Mouse (Mus musculus) MEL (cell line): ENCODE data around the gene Cntn2. TPM values are rescaled to one million over a fixed set of nuclear protein-coding genes. Genes with fewer than 3 reads are reported as not detected.

Source experiments
- DNase-seq: peaks from one replicate; pipeline ENCODE4 v3.0.0; 2011; ENCODE audit warnings: low read depth, low spot score
- H3K27ac ChIP-seq: 2 replicates; pipeline ENCODE4 v1.5.1; 2012; ENCODE audit warnings: low read depth, mild to moderate bottlenecking, control low read depth, low read length, moderate library complexity; ENCODE audit not compliant: control insufficient read depth
- H3K27me3 ChIP-seq, 2 experiments: fragments of 150-350 bp in 1 of 2; sonication (generic) in 1 of 2; 2 replicates each; pipeline ENCODE4 v1.6.1; 2012; ENCODE audit warnings: low read length in 2 of 2, mild to moderate bottlenecking in 2 of 2, improper control_type of control experiment in 1 of 2, moderate library complexity in 1 of 2; ENCODE audit not compliant: insufficient read depth in 2 of 2, control insufficient read depth in 1 of 2
- H3K36me3 ChIP-seq, 2 experiments: 2 replicates each; pipeline ENCODE4 v1.6.1; 2012 to 2014; ENCODE audit warnings: low read length in 2 of 2, improper control_type of control experiment in 1 of 2, inconsistent platforms in 1 of 2, mild to moderate bottlenecking in 1 of 2; ENCODE audit not compliant: insufficient read depth in 2 of 2, control insufficient read depth in 1 of 2
- H3K4me1 ChIP-seq, 2 experiments: fragments of 150-350 bp in 1 of 2; sonication (generic) in 1 of 2; 2 replicates each; pipeline ENCODE4 v1.6.1; 2012; ENCODE audit warnings: low read length in 2 of 2, improper control_type of control experiment in 1 of 2, mild to moderate bottlenecking in 1 of 2; ENCODE audit not compliant: insufficient read depth in 2 of 2, control insufficient read depth in 1 of 2
- H3K4me3 ChIP-seq, 2 experiments: fragments of 150-350 bp in 1 of 2; sonication (generic) in 1 of 2; 2 replicates each; pipeline ENCODE4 v1.5.1; 2012; ENCODE audit warnings: low read depth in 2 of 2, low read length in 2 of 2, mild to moderate bottlenecking in 2 of 2, moderate library complexity in 2 of 2, control low read depth in 1 of 2, improper control_type of control experiment in 1 of 2; ENCODE audit not compliant: control insufficient read depth in 1 of 2, insufficient read depth in 1 of 2
- H3K79me2 ChIP-seq: 2 replicates; pipeline ENCODE4 v1.6.1; 2012; ENCODE audit warnings: mild to moderate bottlenecking, low read length, moderate library complexity; ENCODE audit not compliant: control insufficient read depth, poor library complexity, insufficient read depth
- H3K9ac ChIP-seq: 2 replicates; pipeline ENCODE4 v1.6.1; 2012; ENCODE audit warnings: low read depth, mild to moderate bottlenecking, control low read depth, low read length, moderate library complexity; ENCODE audit not compliant: control insufficient read depth, poor library complexity, severe bottlenecking
- H3K9me3 ChIP-seq: fragments of 150-350 bp; sonication (generic); replicated peaks from 2 replicates; pipeline ENCODE4 v1.6.1; 2012; ENCODE audit warnings: mild to moderate bottlenecking, low read length, improper control_type of control experiment, moderate library complexity; ENCODE audit not compliant: insufficient read depth
- CHD2 ChIP-seq: IDR thresholded peaks from 2 replicates; pipeline ENCODE4 v1.6.1; 2011; ENCODE audit warnings: low read length, improper control_type of control experiment
- E2F4 ChIP-seq: IDR thresholded peaks from 2 replicates; pipeline ENCODE4 v1.6.1; 2011; ENCODE audit warnings: low read depth, low read length, improper control_type of control experiment, borderline replicate concordance
- ELF1 ChIP-seq: IDR thresholded peaks from 2 replicates; pipeline ENCODE4 v1.6.1; 2014; ENCODE audit warnings: low read depth, mild to moderate bottlenecking, inconsistent platforms, low read length, improper control_type of control experiment, moderate library complexity
- EP300 ChIP-seq, 2 experiments: IDR thresholded peaks; 2 replicates each; pipeline ENCODE4 v1.6.1; 2011; ENCODE audit warnings: improper control_type of control experiment in 2 of 2, low read length in 2 of 2, low read depth in 1 of 2, mild to moderate bottlenecking in 1 of 2
- ETS1 ChIP-seq: IDR thresholded peaks from 2 replicates; pipeline ENCODE4 v1.6.1; 2012; ENCODE audit warnings: low read depth, mild to moderate bottlenecking, inconsistent platforms, low read length, improper control_type of control experiment, moderate library complexity
- GATA1 ChIP-seq: IDR thresholded peaks from 2 replicates; pipeline ENCODE4 v1.6.1; 2011; ENCODE audit warnings: low read depth, low read length, improper control_type of control experiment
- JUND ChIP-seq: IDR thresholded peaks from 2 replicates; pipeline ENCODE4 v1.6.1; 2011; ENCODE audit warnings: low read depth, mild to moderate bottlenecking, improper control_type of control experiment, low read length
- KAT2A ChIP-seq: conservative IDR thresholded peaks from 2 replicates; pipeline ENCODE4 v1.6.1; 2012; ENCODE audit warnings: low read depth, low read length, improper control_type of control experiment, inconsistent platforms
- MAZ ChIP-seq: IDR thresholded peaks from 2 replicates; pipeline ENCODE4 v1.6.1; 2012; ENCODE audit warnings: low read depth, mild to moderate bottlenecking, inconsistent platforms, low read length, improper control_type of control experiment
- MEF2A ChIP-seq: IDR thresholded peaks from 2 replicates; pipeline ENCODE4 v1.6.1; 2014; ENCODE audit warnings: low read depth, mild to moderate bottlenecking, inconsistent platforms, low read length, improper control_type of control experiment; ENCODE audit not compliant: poor library complexity, insufficient replicate concordance, severe bottlenecking; ENCODE audit errors: extremely low read depth
- MXI1 ChIP-seq: IDR thresholded peaks from 2 replicates; pipeline ENCODE4 v1.6.1; 2011; ENCODE audit warnings: mild to moderate bottlenecking, low read depth, low read length, improper control_type of control experiment
- MYB ChIP-seq: IDR thresholded peaks from 2 replicates; pipeline ENCODE4 v1.6.1; 2011; ENCODE audit warnings: mild to moderate bottlenecking, low read depth, low read length, improper control_type of control experiment
- MYC ChIP-seq: IDR thresholded peaks from 2 replicates; pipeline ENCODE4 v1.6.1; 2011; ENCODE audit warnings: low read depth, mild to moderate bottlenecking, low read length, improper control_type of control experiment, moderate library complexity
- NRF1 ChIP-seq: IDR thresholded peaks from 2 replicates; pipeline ENCODE4 v1.6.1; 2014; ENCODE audit warnings: low read depth, mild to moderate bottlenecking, inconsistent platforms, low read length, improper control_type of control experiment, moderate library complexity; ENCODE audit not compliant: poor library complexity, insufficient read depth, severe bottlenecking
- RAD21 ChIP-seq: IDR thresholded peaks from 2 replicates; pipeline ENCODE4 v1.6.1; 2011; ENCODE audit warnings: mild to moderate bottlenecking, low read depth, low read length, improper control_type of control experiment
- RCOR1 ChIP-seq: IDR thresholded peaks from 2 replicates; pipeline ENCODE4 v1.6.1; 2012; ENCODE audit warnings: low read depth, mild to moderate bottlenecking, inconsistent platforms, low read length, improper control_type of control experiment
- SIN3A ChIP-seq: IDR thresholded peaks from 2 replicates; pipeline ENCODE4 v1.6.1; 2012; ENCODE audit warnings: low read length, improper control_type of control experiment, inconsistent platforms
- TAL1 ChIP-seq: IDR thresholded peaks from 2 replicates; pipeline ENCODE4 v1.6.1; 2012; ENCODE audit warnings: mild to moderate bottlenecking, inconsistent platforms, low read length, moderate library complexity, mixed read lengths
- TBP ChIP-seq: IDR thresholded peaks from 2 replicates; pipeline ENCODE4 v1.8.0; 2011; ENCODE audit warnings: low read depth, low read length, improper control_type of control experiment
- UBTF ChIP-seq: IDR thresholded peaks from 2 replicates; pipeline ENCODE4 v1.6.1; 2012; ENCODE audit warnings: low read depth, mild to moderate bottlenecking, inconsistent platforms, low read length, improper control_type of control experiment, moderate library complexity, borderline replicate concordance; ENCODE audit not compliant: insufficient read depth
- USF1 ChIP-seq: IDR thresholded peaks from 2 replicates; pipeline ENCODE4 v1.6.1; 2014; ENCODE audit warnings: low read depth, mild to moderate bottlenecking, inconsistent platforms, low read length, improper control_type of control experiment, moderate library complexity
- USF2 ChIP-seq, 2 experiments: IDR thresholded peaks; 2 replicates each; pipeline ENCODE4 v1.6.1; 2011 to 2012; ENCODE audit warnings: improper control_type of control experiment in 2 of 2, low read length in 2 of 2, borderline replicate concordance in 1 of 2, inconsistent platforms in 1 of 2, low read depth in 1 of 2, mild to moderate bottlenecking in 1 of 2; ENCODE audit not compliant: insufficient read depth in 1 of 2
- polyA plus RNA-seq, 2 experiments: library from polyadenylated mRNA; stranded (reverse) in 1 of 2; unstranded in 1 of 2; fragments of >175 nt in 1 of 2; fragments of >200 nt in 1 of 2; gene quantifications; 2 replicates each; pipeline versions ENCODE4 v1.2.1 to v1.2.4; 2012; ENCODE audit warnings: low replicate concordance in 2 of 2, low read depth in 1 of 2; ENCODE audit not compliant: insufficient read length in 2 of 2, insufficient read depth in 1 of 2, missing spikeins in 1 of 2
- total RNA-seq: library from RNA; depleted of rRNA; stranded (reverse); fragments of 300-350 nt; gene quantifications from 2 replicates; pipeline ENCODE4 v1.2.3, GENCODE M21; 2012

The Cntn2 gene
- total and polyA plus RNA-seq, 3 experiments: not detected

DNA sequence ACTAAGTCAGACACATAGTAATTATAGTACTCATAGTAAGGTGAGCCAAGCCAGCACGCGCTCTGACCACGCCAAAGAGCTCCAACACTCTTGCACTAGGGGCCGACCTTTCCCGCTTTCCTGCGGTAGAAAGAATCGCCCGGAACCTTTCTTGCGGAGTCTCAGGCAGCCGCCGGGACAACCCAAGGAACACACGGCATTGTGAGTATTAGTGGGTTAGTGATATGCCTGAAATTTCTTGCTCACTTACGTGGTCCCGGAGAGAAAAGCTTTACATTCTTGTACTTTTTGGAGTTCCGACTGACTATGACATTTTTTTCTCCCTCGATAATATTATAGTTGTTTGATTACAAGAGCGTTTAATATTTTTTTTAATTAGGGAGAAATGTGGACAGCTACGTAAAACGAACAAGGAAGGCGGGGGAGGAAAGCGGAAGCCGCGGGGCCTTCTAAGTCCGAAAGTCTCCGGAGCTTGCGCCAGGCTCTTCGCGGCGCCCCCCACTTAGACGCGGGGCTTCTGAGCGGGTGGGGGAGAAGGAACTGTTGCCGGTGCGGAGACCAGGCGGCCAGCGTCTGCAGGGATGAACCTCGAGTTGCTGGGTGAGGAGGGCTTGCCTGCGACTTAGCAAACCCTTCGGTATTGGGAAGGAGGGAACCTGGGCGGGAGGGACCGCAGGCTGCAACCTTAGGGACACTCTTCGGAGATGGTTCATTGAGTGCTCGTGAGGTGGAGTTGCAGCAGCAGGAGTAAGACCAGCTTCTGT, 65.9 kb downstream of the Cntn2 start, which contains the start of gene Rbbp5 (continued):
- TF ChIP-seq TAL1 (no peak), MAZ (0 out of 2 replicates have a peak, but pooled peaks have one; percentile 67), TBP (peak; percentile 94), KAT2A (no peak; the same call in 1 of the 2 replicates), NRF1 (peak; percentile 66)
- TF ChIP-seq, all 39 proteins: peak for 16

DNA sequence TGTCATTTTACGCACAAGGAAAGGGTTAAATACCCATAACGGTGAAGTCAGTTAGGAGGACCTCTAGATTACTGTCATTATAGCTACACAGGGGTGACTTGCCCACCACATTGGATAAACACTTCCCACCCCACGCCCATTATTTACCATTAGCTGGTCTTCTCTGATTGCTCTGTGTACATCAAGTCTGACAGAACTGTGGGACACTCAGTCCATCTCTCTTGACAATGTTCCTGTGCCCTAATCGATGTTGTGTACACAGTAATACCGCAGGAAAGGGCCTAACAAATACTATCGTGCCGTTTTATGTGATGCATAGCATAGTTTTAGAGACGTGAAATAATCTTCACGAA, 66.5 kb downstream of the Cntn2 start:
- DNase-seq: peak; percentile 83
- Histone ChIP-seq H3K4me3 (peak overlapping the region; percentile 53 to 99), H3K36me3 (peaks cover 0 to 36% of the 10 kb centered on the region in 2 experiments; a peak in 2 of 4 replicates), H3K9ac (peak overlapping the region; percentile 95), H3K27me3 (no peaks in the 10 kb centered on the region), H3K9me3 (no peaks in the 10 kb centered on the region), H3K27ac (peak overlapping the region; percentile 60), H3K4me1 (peaks cover 8 to 16% of the 10 kb centered on the region in 2 experiments), H3K79me2 (peaks cover 39% of the 10 kb centered on the region)
- no peak for TF ChIP-seq USF1
- no peak for TF ChIP-seq RCOR1
- peak; percentile 7; the same call in 1 of the 2 replicates for TF ChIP-seq SIN3A
- no peak for TF ChIP-seq MEF2A
- TF ChIP-seq MAZ: no peak
- no peak; the same call in 1 of the 2 replicates for TF ChIP-seq MYC
- TF ChIP-seq JUND: no peak
- no peak for TF ChIP-seq ETS1
- TF ChIP-seq RAD21: no peak
- TF ChIP-seq EP300 (IDR thresholded peaks at IDR 0.05; ENCODE audit: low read depth in 1 of 2, low read length in 2 of 2): peak in 1 of 2 experiments; percentile 31; a peak in 1 of 4 replicates
- TF ChIP-seq GATA1: no peak
- TF ChIP-seq TAL1: no peak
- no peak for TF ChIP-seq CHD2
- no peak for TF ChIP-seq MXI1
- TF ChIP-seq TBP: no peak
- TF ChIP-seq ELF1: no peak
- no peak for TF ChIP-seq E2F4
- TF ChIP-seq USF2 (IDR thresholded peaks at IDR 0.05; ENCODE audit: borderline replicate concordance in 1 of 2, insufficient read depth in 1 of 2, low read depth in 1 of 2, low read length in 2 of 2): no peak
- no peak for TF ChIP-seq MYB
- TF ChIP-seq UBTF: 0 out of 2 replicates have a peak, but pooled peaks have one; percentile 55
